Comparison of ENCODE assay signal across 9 mouse cellular contexts in genomic region chr6:104028439-104029091, GRCm38 (mm10).
DNase-seq lines count a peak whose midpoint lies in the region; ATAC-seq and TF ChIP-seq lines count a peak whose summit lies in the region.
"Had no signal": no experiment of that assay in that cellular context is flagged by ENCODE, and none has a peak within 500 bp of the region (broad histone marks: within the 10 kb centered on the region; RNA-seq: fewer than 3 reads in every experiment).

No protein-coding gene starts in this region.

- no peaks in the 10 kb centered on the region for H3K4me1 ChIP-seq in cortical plate, adult 2 months (ENCODE audit: control insufficient read depth, insufficient read depth, low read length)
- H3K4me1 ChIP-seq: liver, embryonic 13.5 days had no signal

- H3K4me3 ChIP-seq in cortical plate, adult 2 months (ENCODE audit: insufficient read depth, low read length): no peak overlapping the region
- H3K4me3 ChIP-seq: liver, embryonic 13.5 days had no signal

- DNase-seq in ES-CJ7 (ENCODE audit: low read depth, low spot score): peak; percentile 75
- DNase-seq in adrenal gland, adult (ENCODE audit: inconsistent age in 2 of 2, low spot score in 1 of 2): peak; percentile 39 to 82
- peak; percentile 79 for DNase-seq in layer of hippocampus, adult 9-10 months (ENCODE audit: low spot score)
- peak; percentile 64 for DNase-seq in lung, postnatal 10 days
- peak; percentile 89 to 92 for DNase-seq in right cerebral cortex, adult 2 months (ENCODE audit: low spot score in 2 of 2)
- DNase-seq: liver, embryonic 13.5 days had no signal

- ATAC-seq in granulocyte monocyte progenitor cell, adult 5-6 weeks (replicated peaks; ENCODE audit: poor library complexity, severe bottlenecking): peak; percentile 52; the same call in 1 of the 2 replicates
- no peak for ATAC-seq in monocyte, adult 5-6 weeks (replicated peaks; ENCODE audit: insufficient number of reproducible peaks, low FRiP score, low TSS enrichment, poor library complexity, severe bottlenecking)

- peak; percentile 65 for TF ChIP-seq CTCF in cortical plate, adult 2 months (IDR thresholded peaks at IDR 0.05; ENCODE audit: extremely low read depth, insufficient read depth, low read length)

- no peak overlapping the region for H3K27ac ChIP-seq in cortical plate, adult 2 months (ENCODE audit: insufficient read depth, low read length)
- H3K27ac ChIP-seq: liver, embryonic 13.5 days had no signal

- TF ChIP-seq POLR2A in cortical plate, adult 2 months (IDR thresholded peaks at IDR 0.05; ENCODE audit: extremely low read depth, insufficient read depth, low read length): no peak
